Mouse (Mus musculus): Measurements from ENCODE around the gene Nphp1. TPM values are rescaled to one million over a fixed set of nuclear protein-coding genes. Genes with fewer than 3 reads are reported as not detected.

Nphp1 gene
- total and polyA plus RNA-seq, 3 experiments: 4.6 to 9.7 (median 8.2) TPM

- TF ChIP-seq BHLHE40 (IDR thresholded peaks at IDR 0.05; ENCODE audit: low read depth, low read length) (no peak), ZNF384 (IDR thresholded peaks at IDR 0.05; ENCODE audit: low read depth, low read length) (no peak), ZMIZ1 (IDR thresholded peaks at IDR 0.05; ENCODE audit: low read depth, low read length) (no peak), JUND (conservative IDR thresholded peaks at IDR 0.05; ENCODE audit: low read depth, low read length) (no peak), MAX (IDR thresholded peaks at IDR 0.05; ENCODE audit: low read length) (no peak), MYC (IDR thresholded peaks at IDR 0.05; ENCODE audit: low read depth, low read length) (no peak), JUN (IDR thresholded peaks at IDR 0.05; ENCODE audit: insufficient read depth, low read depth, low read length) (no peak), E2F4 (IDR thresholded peaks at IDR 0.05; ENCODE audit: insufficient replicate concordance, low read depth, low read length) (no peak), POLR2A (IDR thresholded peaks at IDR 0.05; ENCODE audit: low read depth, low read length) (no peak), ELF1 (IDR thresholded peaks at IDR 0.05; ENCODE audit: low read depth, low read length) (no peak), IRF4 (IDR thresholded peaks at IDR 0.05; ENCODE audit: low read depth, low read length) (no peak), UBTF (IDR thresholded peaks at IDR 0.05; ENCODE audit: low read depth, low read length) (no peak), SMC3 (IDR thresholded peaks at IDR 0.05; ENCODE audit: low read depth, low read length) (no peak)
- no peak overlapping the region for H3K9ac ChIP-seq (ENCODE audit: insufficient read depth, low read depth)
- H3K36me3 ChIP-seq (replicated peaks in 1 of 2; ENCODE audit: control insufficient read depth in 1 of 2, insufficient read depth in 1 of 2, low read length in 1 of 2): no peaks in the 10 kb centered on the region
- in situ Hi-C loops (cut with MboI; ENCODE audit: low pct_ligation_motif_present, low pct_unique_long_range_greater_than_20kb, low sequenced_read_pairs) (no loop called here), dilution Hi-C loops (cut with MboI; ENCODE audit: extremely low pct_ligation_motif_present, extremely low pct_unique_long_range_greater_than_20kb, low sequenced_read_pairs) (no loop called here)
- DNase-seq (ENCODE audit: extremely low read depth): no peak
- H3K4me3 ChIP-seq (replicated peaks in 1 of 3; ENCODE audit: low read depth in 2 of 3, low read length in 2 of 3, poor library complexity in 1 of 3): no peak overlapping the region
- no peak overlapping the region for H3K27ac ChIP-seq (ENCODE audit: insufficient read depth, low read depth)
- H3K27me3 ChIP-seq (replicated peaks): peaks cover 42% of the 10 kb centered on the region
- H3K4me2 ChIP-seq (ENCODE audit: insufficient read depth, low read depth, poor library complexity, severe bottlenecking): 0 out of 2 replicates have a peak overlapping the region, but pooled peaks have one; percentile 41
- no peaks in the 10 kb centered on the region for H3K79me2 ChIP-seq (replicated peaks; ENCODE audit: control insufficient read depth, extremely low read depth, insufficient read depth, poor library complexity, severe bottlenecking)
- no peaks in the 10 kb centered on the region for H3K9me3 ChIP-seq (replicated peaks; ENCODE audit: low read length)
- no peaks in the 10 kb centered on the region; a peak in 1 of 4 replicates for H3K4me1 ChIP-seq (ENCODE audit: control insufficient read depth in 1 of 2, insufficient read depth in 2 of 2)
Measured at GRCm38 (mm10) chr2:127730301-127730997, 58.2 kb downstream of the Nphp1 start.

GRCm38 (mm10) chr2:127729671-127730070 lies 59.0 kb downstream of the Nphp1 start, which contains the start of gene Mall:
Gene Mall (minus strand): TSS chr2:127729932.
- Histone ChIP-seq H3K27me3 (replicated peaks) (peaks cover 37% of the 10 kb centered on the region), H3K4me3 (replicated peaks in 1 of 3; ENCODE audit: low read depth in 2 of 3, low read length in 2 of 3, poor library complexity in 1 of 3) (no peak within 1 kb of the TSS), H3K79me2 (replicated peaks; ENCODE audit: control insufficient read depth, extremely low read depth, insufficient read depth, poor library complexity, severe bottlenecking) (no peaks in the 10 kb centered on the region), H3K9me3 (replicated peaks; ENCODE audit: low read length) (no peaks in the 10 kb centered on the region), H3K4me1 (ENCODE audit: control insufficient read depth in 1 of 2, insufficient read depth in 2 of 2) (peaks cover 0 to 1% of the 10 kb centered on the region in 2 experiments; a peak in 2 of 4 replicates), H3K27ac (ENCODE audit: insufficient read depth, low read depth) (no peak within 1 kb of the TSS), H3K4me2 (ENCODE audit: insufficient read depth, low read depth, poor library complexity, severe bottlenecking) (peak within 1 kb of the TSS; percentile 41), H3K9ac (ENCODE audit: insufficient read depth, low read depth) (no peak within 1 kb of the TSS), H3K36me3 (replicated peaks in 1 of 2; ENCODE audit: control insufficient read depth in 1 of 2, insufficient read depth in 1 of 2, low read length in 1 of 2) (no peaks in the 10 kb centered on the region)
- in situ Hi-C loops (cut with MboI; ENCODE audit: low pct_ligation_motif_present, low pct_unique_long_range_greater_than_20kb, low sequenced_read_pairs): no loop called here
- TF ChIP-seq NRF1 (IDR thresholded peaks at IDR 0.05; ENCODE audit: low read depth, low read length): no peak
- TF ChIP-seq MXI1 (IDR thresholded peaks at IDR 0.05; ENCODE audit: low read depth, low read length): peak; percentile 63
- dilution Hi-C loops (cut with MboI; ENCODE audit: extremely low pct_ligation_motif_present, extremely low pct_unique_long_range_greater_than_20kb, low sequenced_read_pairs): no loop called here
- no peak for DNase-seq (ENCODE audit: extremely low read depth)
